In the genomic region with DNA sequence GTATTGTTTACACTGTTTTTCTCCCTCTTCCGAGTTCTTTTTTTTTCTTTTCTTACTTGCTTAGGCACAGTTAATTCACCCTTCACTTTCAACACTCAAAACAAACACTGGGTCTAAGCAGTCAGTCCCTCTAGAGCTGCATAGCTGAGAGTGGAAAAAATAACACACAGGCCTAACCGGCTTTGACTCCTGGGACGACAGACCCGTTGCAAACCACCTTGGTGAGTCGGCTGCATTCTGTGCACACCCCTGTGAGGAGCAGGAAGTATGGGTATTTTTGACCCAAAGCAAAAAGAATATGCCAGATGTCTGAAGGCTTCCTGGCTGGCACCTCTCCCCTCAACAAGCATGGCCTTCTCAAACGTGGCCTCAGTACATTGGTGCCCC, we compare ENCODE assay signal across 8 mouse cellular contexts.
DNase-seq lines count a peak whose midpoint lies in the region; ATAC-seq and TF ChIP-seq lines count a peak whose summit lies in the region.

No protein-coding gene starts in this region.

- no peak for TF ChIP-seq CTCF in kidney, postnatal 0 days (IDR thresholded peaks at IDR 0.05; ENCODE audit: low read depth)
- TF ChIP-seq CTCF in embryonic fibroblast, embryonic 13.5 days (IDR thresholded peaks at IDR 0.05; ENCODE audit: borderline replicate concordance, insufficient read depth, low read length), result no peak

- no peaks in the 10 kb centered on the region for H3K36me3 ChIP-seq in kidney, postnatal 0 days (ENCODE audit: insufficient read depth, low read length)
- no peaks in the 10 kb centered on the region for H3K36me3 ChIP-seq in limb, embryonic 15.5 days

- no peak for TF ChIP-seq POLR2A in embryonic fibroblast, embryonic 13.5 days (IDR thresholded peaks at IDR 0.05; ENCODE audit: low read depth, low read length)

- H3K9me3 ChIP-seq in kidney, postnatal 0 days (replicated peaks; ENCODE audit: low read length), result no peaks in the 10 kb centered on the region
- no peaks in the 10 kb centered on the region for H3K9me3 ChIP-seq in limb, embryonic 15.5 days

- H3K4me3 ChIP-seq in kidney, postnatal 0 days (replicated peaks; ENCODE audit: low read depth, low read length), result no peak overlapping the region
- no peak overlapping the region for H3K4me3 ChIP-seq in embryonic fibroblast, embryonic 13.5 days (ENCODE audit: insufficient read depth, low read length)
- H3K4me3 ChIP-seq in limb, embryonic 15.5 days, result no peak overlapping the region

- no peak for ATAC-seq in kidney, postnatal 0 days (replicated peaks; ENCODE audit: low FRiP score, low read depth)
- no peak for ATAC-seq in limb, embryonic 15.5 days (ENCODE audit: insufficient number of reproducible peaks, low FRiP score, low TSS enrichment, low read depth)

- 2% methylated on average over 6 of the region's 6 CpGs for WGBS in kidney, postnatal 0 days
- 8% methylated on average over 6 of the region's 6 CpGs for WGBS in limb, embryonic 15.5 days

- H3K4me1 ChIP-seq in kidney, postnatal 0 days (replicated peaks; ENCODE audit: insufficient read depth, low read length), result peaks cover 21% of the 10 kb centered on the region
- peaks cover 11% of the 10 kb centered on the region; the same call in 1 of the 2 replicates for H3K4me1 ChIP-seq in embryonic fibroblast, embryonic 13.5 days (ENCODE audit: control insufficient read depth, insufficient read depth, low read length)
- H3K4me1 ChIP-seq in limb, embryonic 15.5 days, result peaks cover 31% of the 10 kb centered on the region

- H3K27ac ChIP-seq in kidney, postnatal 0 days, result peak overlapping the region; percentile 88
- peak overlapping the region; percentile 70 for H3K27ac ChIP-seq in embryonic fibroblast, embryonic 13.5 days (ENCODE audit: insufficient read depth, low read length)
- peak overlapping the region; percentile 83 for H3K27ac ChIP-seq in limb, embryonic 15.5 days

- H3K9ac ChIP-seq in kidney, postnatal 0 days (ENCODE audit: low read depth, low read length), result 0 out of 2 replicates have a peak overlapping the region, but pooled peaks have one; percentile 18
- no peak overlapping the region for H3K9ac ChIP-seq in limb, embryonic 15.5 days

- no peak overlapping the region for H3K4me2 ChIP-seq in kidney, postnatal 0 days (ENCODE audit: low read length)
- no peak overlapping the region for H3K4me2 ChIP-seq in limb, embryonic 15.5 days

- no peaks in the 10 kb centered on the region for H3K27me3 ChIP-seq in kidney, postnatal 0 days (ENCODE audit: insufficient read depth, low read length)
- H3K27me3 ChIP-seq in limb, embryonic 15.5 days, result no peaks in the 10 kb centered on the region

- DNase-seq in kidney, postnatal 0 days (ENCODE audit: low spot score), result no peak
- DNase-seq in kidney, adult 8-10 months, result no peak
- peak; percentile 41 to 63 for DNase-seq in thymus, adult 18-20 months
- no peak for DNase-seq in layer of hippocampus, adult 9-10 months (ENCODE audit: low spot score)
- DNase-seq in cerebellum, postnatal 14 days, result no peak
- no peak for DNase-seq in left cerebral cortex, adult 8-10 months (ENCODE audit: low spot score in 2 of 2)

Comparison
In these comparisons a context has a peak if more than half of its experiments do, and no peak if none do; other contexts are left out.
1. DNase-seq: peak in thymus, adult 18-20 months (2 of 2); none in kidney, postnatal 0 days (single experiment), kidney, adult 8-10 months (0 of 2), layer of hippocampus, adult 9-10 months (single experiment), cerebellum, postnatal 14 days (0 of 2) and left cerebral cortex, adult 8-10 months (0 of 2).
2. Peak in every context shown above with its lines, with median percentiles within 50 percentile points of each other: H3K27ac ChIP-seq.